Mouse (Mus musculus) myocyte (in vitro differentiated cells): ENCODE results near the gene 9130409I23Rik.

Experiments
- CEBPB ChIP-seq: IDR thresholded peaks from 2 replicates; pipeline ENCODE4 v1.6.1; 2011; ENCODE audit warnings: mild to moderate bottlenecking, moderate library complexity; ENCODE audit not compliant: poor library complexity, insufficient read depth, severe bottlenecking
- E2F4 ChIP-seq: IDR thresholded peaks from one replicate; pipeline ENCODE4 v1.6.1; 2011; ENCODE audit warnings: mild to moderate bottlenecking, control low read depth, moderate library complexity; ENCODE audit not compliant: insufficient read depth
- MAX ChIP-seq: IDR thresholded peaks from one replicate; pipeline ENCODE4 v1.6.1; 2011; ENCODE audit warnings: low read depth, mild to moderate bottlenecking, control low read depth
- MYOD1 ChIP-seq, 3 experiments: IDR thresholded peaks; one replicate each; pipeline ENCODE4 v1.6.1; 2011; ENCODE audit warnings: control low read depth in 2 of 3, low read depth in 2 of 3, mild to moderate bottlenecking in 2 of 3, moderate library complexity in 1 of 3; ENCODE audit not compliant: insufficient read length in 2 of 3, control insufficient read depth in 1 of 3
- MYOG ChIP-seq, 3 experiments: IDR thresholded peaks; one replicate each; pipeline ENCODE4 v1.6.1; 2011; ENCODE audit warnings: control low read depth in 2 of 3, low read depth in 2 of 3, mild to moderate bottlenecking in 2 of 3; ENCODE audit not compliant: insufficient read length in 2 of 3, control insufficient read depth in 1 of 3, insufficient read depth in 1 of 3
- POLR2A ChIP-seq: IDR thresholded peaks from one replicate; pipeline ENCODE4 v1.6.1; 2011; ENCODE audit warnings: low read depth, mild to moderate bottlenecking, control low read depth, moderate library complexity; ENCODE audit not compliant: insufficient read length
- POLR2AphosphoS2 ChIP-seq: IDR thresholded peaks from one replicate; pipeline ENCODE4 v1.6.1; 2011; ENCODE audit warnings: low read depth, control low read depth; ENCODE audit not compliant: insufficient read length
- REST ChIP-seq: IDR thresholded peaks from one replicate; pipeline ENCODE4 v1.6.1; 2011; ENCODE audit warnings: mild to moderate bottlenecking, control low read depth, moderate library complexity; ENCODE audit not compliant: insufficient read depth, insufficient read length
- TCF12 ChIP-seq: IDR thresholded peaks from one replicate; pipeline ENCODE4 v1.6.1; 2011; ENCODE audit warnings: mild to moderate bottlenecking, control low read depth; ENCODE audit not compliant: poor library complexity, insufficient read depth, severe bottlenecking

DNA sequence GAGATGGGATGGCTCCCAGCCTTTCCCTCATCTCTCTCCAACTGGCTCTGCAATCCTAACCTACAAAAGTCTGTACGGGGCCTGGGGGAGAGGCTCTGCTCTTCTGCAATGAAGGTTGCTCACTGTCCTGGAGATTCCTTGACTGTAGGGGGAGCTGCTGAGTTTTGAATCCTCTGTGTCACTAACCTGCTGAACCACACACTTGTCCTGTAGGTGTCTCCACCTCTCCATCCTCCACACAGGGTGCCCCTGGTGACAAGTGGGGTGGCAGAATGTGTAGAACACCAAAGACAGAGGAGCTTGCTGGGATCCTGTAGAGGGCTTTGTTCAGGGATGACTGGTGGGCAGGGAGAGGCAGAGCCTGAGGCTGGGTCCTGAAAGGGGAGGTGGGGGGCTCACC, 28.8 kb upstream of the 9130409I23Rik start:
- TF ChIP-seq REST = no peak
- TF ChIP-seq POLR2A = no peak
- TF ChIP-seq POLR2AphosphoS2 = no peak
- no peak for TF ChIP-seq E2F4
- no peak for TF ChIP-seq CEBPB
- no peak for TF ChIP-seq TCF12
- no peak for TF ChIP-seq MYOD1 (IDR thresholded peaks at IDR 0.05; ENCODE audit: control insufficient read depth in 1 of 3, insufficient read length in 2 of 3, low read depth in 2 of 3)
- TF ChIP-seq MAX = no peak
- TF ChIP-seq MYOG (IDR thresholded peaks at IDR 0.05; ENCODE audit: control insufficient read depth in 1 of 3, insufficient read depth in 1 of 3, insufficient read length in 2 of 3, low read depth in 2 of 3) = no peak
